Mouse (Mus musculus): ENCODE data around the gene Ybey. TPM values are rescaled to one million over a fixed set of nuclear protein-coding genes. Genes with fewer than 3 reads are reported as not detected.

Ybey gene
- polyA plus RNA-seq, 1 experiment from 2014 or later = 3.3 TPM

DNA sequence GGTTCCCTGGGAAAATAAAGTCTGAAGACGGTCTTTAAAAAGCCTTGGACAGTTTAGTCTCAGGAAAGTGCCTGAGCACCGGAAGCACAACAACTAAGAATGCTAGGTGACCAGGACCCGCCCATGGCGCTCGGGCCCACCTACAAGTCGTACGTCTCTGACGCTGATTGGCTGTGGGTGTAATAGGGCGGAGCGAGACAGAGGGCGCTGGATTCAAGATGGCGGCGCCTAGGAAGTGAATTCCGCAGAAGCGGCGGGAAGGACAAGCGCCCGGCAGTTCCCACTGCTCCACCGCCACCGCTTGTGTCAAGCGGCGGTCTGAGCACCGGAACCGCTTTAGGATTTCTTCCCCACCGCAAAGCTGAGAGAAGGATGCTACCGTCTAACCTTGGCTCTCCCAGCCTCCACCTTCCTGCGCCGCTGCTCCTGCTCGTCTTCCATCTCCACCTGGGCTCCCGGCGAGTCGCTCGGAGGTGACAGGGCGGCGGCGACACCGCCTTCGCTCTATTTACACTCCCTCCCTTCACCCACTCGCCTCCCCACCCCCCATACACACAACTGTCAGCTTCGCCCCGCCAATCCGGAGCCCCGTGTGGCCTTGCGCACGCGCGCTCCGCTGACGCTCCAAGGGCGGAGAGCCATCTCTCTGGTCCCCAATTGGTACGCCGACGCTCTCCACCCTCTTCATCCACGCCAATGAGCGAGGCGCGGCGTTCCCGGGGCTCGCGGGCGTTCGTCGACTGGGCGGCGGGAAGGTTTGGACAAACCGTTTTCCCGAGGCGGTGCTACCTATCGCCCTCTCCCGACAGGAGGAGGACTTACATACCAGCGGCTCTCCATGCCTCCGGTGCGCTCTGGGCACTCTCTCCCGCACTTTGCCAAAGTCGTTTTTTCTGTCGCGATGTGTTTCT is 26.5 kb downstream of the Ybey start, which contains the start of gene Pcnt:
Pcnt (minus strand) TSS at position 609 of the 911 bp plus-strand sequence.
- WGBS (ENCODE audit: insufficient replicate concordance) = under 1% methylated on average over 78 of the region's 78 CpGs
- DNase-seq (peak; percentile 96), ATAC-seq (ENCODE audit: low read depth) (peak; percentile 97)
- Histone ChIP-seq H3K27ac (peak within 1 kb of the TSS; percentile 97), H3K9me3 (replicated peaks) (no peaks in the 10 kb centered on the region), H3K27me3 (no peaks in the 10 kb centered on the region), H3K36me3 (peaks cover 35% of the 10 kb centered on the region), H3K4me2 (peak within 1 kb of the TSS; percentile 85), H3K4me1 (replicated peaks) (peaks cover 51% of the 10 kb centered on the region), H3K9ac (peak within 1 kb of the TSS; percentile 87), H3K4me3 (replicated peaks) (peak within 1 kb of the TSS; percentile 85)

DNA sequence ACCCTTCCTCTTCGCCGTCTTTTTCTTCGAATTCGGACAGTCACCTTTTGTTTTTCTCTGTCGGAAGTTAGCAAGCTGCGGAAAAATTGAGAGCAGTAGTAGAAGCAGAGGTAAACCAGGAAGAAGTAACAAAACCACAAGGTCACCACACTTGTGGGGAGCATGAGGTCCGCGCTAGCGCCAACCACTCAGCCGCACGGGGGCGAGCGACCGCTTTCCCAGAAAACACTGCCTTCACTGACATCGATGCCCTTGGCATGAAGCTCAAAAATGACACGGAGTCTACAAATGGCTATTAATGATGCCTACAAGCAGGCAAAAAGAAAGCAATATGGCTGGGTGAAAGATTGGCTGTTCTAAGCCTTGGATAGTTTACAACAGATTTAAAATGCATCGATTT is 28.6 kb downstream of the Ybey start, which contains the start of gene AC141477.1:
AC141477.1 (minus strand) TSS at position 164 of the 400 bp plus-strand sequence.
- H3K9me3 ChIP-seq (replicated peaks) = no peaks in the 10 kb centered on the region
- no peak within 1 kb of the TSS for H3K27ac ChIP-seq
- 90% methylated on average over 17 of the region's 17 CpGs for WGBS (ENCODE audit: insufficient replicate concordance)
- H3K36me3 ChIP-seq = peaks cover 56% of the 10 kb centered on the region
- H3K4me3 ChIP-seq (replicated peaks) = peak within 1 kb of the TSS; percentile 85
- peak within 1 kb of the TSS; percentile 85 for H3K4me2 ChIP-seq
- H3K27me3 ChIP-seq = no peaks in the 10 kb centered on the region
- DNase-seq (no peak), ATAC-seq (ENCODE audit: low read depth) (no peak)
- peaks cover 30% of the 10 kb centered on the region for H3K4me1 ChIP-seq (replicated peaks)
- H3K9ac ChIP-seq = peak within 1 kb of the TSS; percentile 87; the same call in 1 of the 2 replicates

GRCm38 (mm10) chr10:76439107-76439890 is 29.6 kb downstream of the Ybey start:
- no peak overlapping the region for H3K4me3 ChIP-seq (replicated peaks)
- no peak overlapping the region for H3K27ac ChIP-seq
- no peak for ATAC-seq (ENCODE audit: low read depth)
- H3K36me3 ChIP-seq = peaks cover 66% of the 10 kb centered on the region
- DNase-seq = no peak
- H3K9me3 ChIP-seq (replicated peaks) = no peaks in the 10 kb centered on the region
- no peak overlapping the region for H3K4me2 ChIP-seq
- H3K9ac ChIP-seq = no peak overlapping the region
- 86% methylated on average over 9 of the region's 9 CpGs for WGBS (ENCODE audit: insufficient replicate concordance)
- peaks cover 29% of the 10 kb centered on the region for H3K4me1 ChIP-seq (replicated peaks)
- no peaks in the 10 kb centered on the region for H3K27me3 ChIP-seq

DNA sequence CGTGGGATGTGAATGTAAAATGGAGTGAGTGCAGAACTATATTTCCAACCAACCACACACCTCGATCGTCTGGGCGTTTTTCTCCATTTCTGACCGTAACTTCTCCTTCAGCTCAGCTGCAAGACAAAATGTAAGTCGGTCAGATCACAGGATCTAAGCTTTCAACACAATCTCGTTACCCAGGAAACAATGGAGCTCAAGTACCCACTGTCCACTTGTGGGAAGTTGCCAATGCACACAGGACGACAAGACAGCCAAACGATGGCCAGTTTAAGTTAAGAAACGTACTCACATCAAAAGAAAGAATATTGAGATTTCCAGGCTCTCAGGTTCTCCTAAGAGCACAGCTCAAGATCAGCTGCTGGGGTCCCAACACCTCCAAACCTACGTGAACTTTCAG is 35.0 kb downstream of the Ybey start:
- Histone ChIP-seq H3K4me3 (replicated peaks) (no peak overlapping the region), H3K27ac (no peak overlapping the region), H3K9ac (no peak overlapping the region), H3K9me3 (replicated peaks) (no peaks in the 10 kb centered on the region), H3K36me3 (peaks cover 100% of the 10 kb centered on the region), H3K4me1 (replicated peaks) (no peaks in the 10 kb centered on the region), H3K4me2 (no peak overlapping the region), H3K27me3 (no peaks in the 10 kb centered on the region)
- WGBS (ENCODE audit: insufficient replicate concordance) = 83% methylated on average over 11 of the region's 11 CpGs
- ATAC-seq (ENCODE audit: low read depth) = no peak
- no peak for DNase-seq

GRCm38 (mm10) chr10:76425674-76426073 is 43.2 kb downstream of the Ybey start:
- 86% methylated on average over 7 of the region's 7 CpGs for WGBS (ENCODE audit: insufficient replicate concordance)
- H3K9me3 ChIP-seq (replicated peaks) = no peaks in the 10 kb centered on the region
- H3K9ac ChIP-seq = no peak overlapping the region
- no peak for DNase-seq
- no peak overlapping the region for H3K27ac ChIP-seq
- H3K27me3 ChIP-seq = no peaks in the 10 kb centered on the region
- H3K4me3 ChIP-seq (replicated peaks) = no peak overlapping the region
- no peak for ATAC-seq (ENCODE audit: low read depth)
- no peaks in the 10 kb centered on the region for H3K4me1 ChIP-seq (replicated peaks)
- H3K4me2 ChIP-seq = no peak overlapping the region
- peaks cover 97% of the 10 kb centered on the region for H3K36me3 ChIP-seq

- no peaks in the 10 kb centered on the region for H3K9me3 ChIP-seq (replicated peaks)
- no peaks in the 10 kb centered on the region for H3K27me3 ChIP-seq
- DNase-seq = no peak
- no peak for ATAC-seq (ENCODE audit: low read depth)
- no peak overlapping the region for H3K4me2 ChIP-seq
- WGBS (ENCODE audit: insufficient replicate concordance) = 91% methylated on average over 12 of the region's 12 CpGs
- H3K36me3 ChIP-seq = peaks cover 97% of the 10 kb centered on the region
- H3K27ac ChIP-seq = no peak overlapping the region
- H3K4me1 ChIP-seq (replicated peaks) = peaks cover 2% of the 10 kb centered on the region; the same call in 1 of the 2 replicates
- no peak overlapping the region for H3K4me3 ChIP-seq (replicated peaks)
- no peak overlapping the region for H3K9ac ChIP-seq
Observed at GRCm38 (mm10) chr10:76416811-76417210, 52.1 kb downstream of the Ybey start.

Other genes starting within 250 kb of the Ybey start
- gene Prmt2, start 231.2 kb downstream of the Ybey start, polyA plus RNA-seq (2015; fragmentation: Nextera tagmentation; extraction: Ambion mirVana) = 6.4 and 7.2 TPM in 2 replicates
- gene S100b, start 215.3 kb downstream of the Ybey start, polyA plus RNA-seq (2015; fragmentation: Nextera tagmentation; extraction: Ambion mirVana) = not detected in 2 replicates
- gene Dip2a, start 123.8 kb downstream of the Ybey start, polyA plus RNA-seq (2015; fragmentation: Nextera tagmentation; extraction: Ambion mirVana) = 1.1 and 1.4 TPM in 2 replicates
- not detected in 2 replicates for gene AC141477.1, start 28.7 kb downstream of the Ybey start, polyA plus RNA-seq (2015; fragmentation: Nextera tagmentation; extraction: Ambion mirVana)
- 8.3 and 9.5 TPM in 2 replicates for gene Pcnt, start 26.3 kb downstream of the Ybey start, polyA plus RNA-seq (2015; fragmentation: Nextera tagmentation; extraction: Ambion mirVana)
- gene 2610028H24Rik, start 20.0 kb downstream of the Ybey start, polyA plus RNA-seq (2015; fragmentation: Nextera tagmentation; extraction: Ambion mirVana) = not detected in 2 replicates
- gene Mcm3ap, start 187 bp downstream of the Ybey start, polyA plus RNA-seq (2015; fragmentation: Nextera tagmentation; extraction: Ambion mirVana) = 25.2 and 26.5 TPM in 2 replicates
- gene Lss, start 62.5 kb upstream of the Ybey start, polyA plus RNA-seq (2015; fragmentation: Nextera tagmentation; extraction: Ambion mirVana) = 40.5 and 49.3 TPM in 2 replicates
- not detected in 2 replicates for gene Spatc1l, start 93.2 kb upstream of the Ybey start, polyA plus RNA-seq (2015; fragmentation: Nextera tagmentation; extraction: Ambion mirVana)
- gene Ftcd, start 106.5 kb upstream of the Ybey start, polyA plus RNA-seq (2015; fragmentation: Nextera tagmentation; extraction: Ambion mirVana) = 19.1 and 22.9 TPM in 2 replicates
- 8.3 and 9.5 TPM in 2 replicates for gene Col6a2, start 154.5 kb upstream of the Ybey start, polyA plus RNA-seq (2015; fragmentation: Nextera tagmentation; extraction: Ambion mirVana)